30 mouse cellular contexts compared by ENCODE assay signal in genomic region chr3:122308981-122309380, GRCm38 (mm10). TPM values are rescaled to one million over a fixed set of nuclear protein-coding genes. Genes with fewer than 3 reads are reported as not detected.
DNase-seq lines count a peak whose midpoint lies in the region; ATAC-seq and TF ChIP-seq lines count a peak whose summit lies in the region.
"Had no signal": no experiment of that assay in that cellular context is flagged by ENCODE, and none has a peak within 500 bp of the region (broad histone marks: within the 10 kb centered on the region; RNA-seq: fewer than 3 reads in every experiment).

No protein-coding gene starts in this region.

- no peak for TF ChIP-seq POLR2A in CH12.LX (IDR thresholded peaks at IDR 0.05; ENCODE audit: low read depth, low read length)

- TF ChIP-seq CTCF in CH12.LX (conservative IDR thresholded peaks at IDR 0.05 in 1 of 2, IDR thresholded peaks at IDR 0.05 in 1 of 2; ENCODE audit: low read depth in 2 of 2, low read length in 2 of 2), result no peak
- no peak for TF ChIP-seq CTCF in midbrain, postnatal 0 days (IDR thresholded peaks at IDR 0.05)

- H3K4me3 ChIP-seq in CH12.LX (replicated peaks in 1 of 3; ENCODE audit: low read depth in 2 of 3, low read length in 2 of 3, poor library complexity in 1 of 3), result no peak overlapping the region
- no peak overlapping the region for H3K4me3 ChIP-seq in midbrain, postnatal 0 days (ENCODE audit: low read depth, low read length)
- H3K4me3 ChIP-seq: erythroblast, embryonic 14.5 days; gastrocnemius, adult 2 months; heart, adult 2 months; heart, embryonic 12.5 days; intestine, embryonic 15.5 days; layer of hippocampus, adult 2 months; left cerebral cortex, adult 2 months; limb, embryonic 12.5 days; liver, embryonic 15.5 days; midbrain, embryonic 15.5 days; myocyte; neural tube, embryonic 12.5 days had no signal

- no peaks in the 10 kb centered on the region for H3K79me2 ChIP-seq in CH12.LX (replicated peaks; ENCODE audit: control insufficient read depth, extremely low read depth, insufficient read depth, poor library complexity, severe bottlenecking)

- no peaks in the 10 kb centered on the region for H3K27me3 ChIP-seq in CH12.LX (replicated peaks)
- H3K27me3 ChIP-seq in midbrain, postnatal 0 days (ENCODE audit: insufficient read depth, low read length), result no peaks in the 10 kb centered on the region
- H3K27me3 ChIP-seq: intestine, embryonic 15.5 days; limb, embryonic 12.5 days; liver, embryonic 15.5 days; midbrain, embryonic 15.5 days; neural tube, embryonic 12.5 days had no signal

- peaks cover 12 to 49% of the 10 kb centered on the region in 2 experiments; a peak in 3 of 4 replicates for H3K4me1 ChIP-seq in CH12.LX (ENCODE audit: control insufficient read depth in 1 of 2, insufficient read depth in 2 of 2)
- H3K4me1 ChIP-seq in midbrain, postnatal 0 days (ENCODE audit: insufficient read depth, low read length), result no peaks in the 10 kb centered on the region
- H3K4me1 ChIP-seq: midbrain, embryonic 15.5 days; neural tube, embryonic 12.5 days had no signal

- TF ChIP-seq RAD21 in CH12.LX (IDR thresholded peaks at IDR 0.05; ENCODE audit: low read depth, low read length), result no peak

- TF ChIP-seq EP300 in CH12.LX (IDR thresholded peaks at IDR 0.05; ENCODE audit: low read length), result no peak

- H3K9me3 ChIP-seq in CH12.LX (replicated peaks; ENCODE audit: low read length), result no peaks in the 10 kb centered on the region
- H3K9me3 ChIP-seq in midbrain, postnatal 0 days (ENCODE audit: low read length), result no peaks in the 10 kb centered on the region
- H3K9me3 ChIP-seq: heart, embryonic 12.5 days; intestine, embryonic 15.5 days; limb, embryonic 12.5 days; liver, embryonic 15.5 days; midbrain, embryonic 15.5 days; neural tube, embryonic 12.5 days had no signal

- dilution Hi-C loops in CH12.LX (cut with MboI; ENCODE audit: extremely low pct_ligation_motif_present, extremely low pct_unique_long_range_greater_than_20kb, low sequenced_read_pairs), result no loop called here

- H3K4me2 ChIP-seq in CH12.LX (ENCODE audit: insufficient read depth, low read depth, poor library complexity, severe bottlenecking), result 0 out of 2 replicates have a peak overlapping the region, but pooled peaks have one; percentile 38
- H3K4me2 ChIP-seq in midbrain, postnatal 0 days (ENCODE audit: low read depth, low read length, poor library complexity, severe bottlenecking), result no peak overlapping the region
- H3K4me2 ChIP-seq: heart, embryonic 12.5 days; intestine, embryonic 15.5 days; limb, embryonic 12.5 days; liver, embryonic 15.5 days; lung, embryonic 14.5 days; midbrain, embryonic 15.5 days; neural tube, embryonic 12.5 days had no signal

- H3K27ac ChIP-seq in CH12.LX (ENCODE audit: insufficient read depth, low read depth), result no peak overlapping the region
- H3K27ac ChIP-seq in midbrain, postnatal 0 days (ENCODE audit: low read depth, low read length), result no peak overlapping the region
- H3K27ac ChIP-seq: gastrocnemius, adult 2 months; heart, adult 2 months; hindbrain, postnatal 0 days; intestine, embryonic 15.5 days; layer of hippocampus, adult 2 months; left cerebral cortex, adult 2 months; limb, embryonic 12.5 days; liver, embryonic 15.5 days; midbrain, embryonic 15.5 days; neural tube, embryonic 12.5 days had no signal

- 36% methylated on average over 6 of the region's 6 CpGs for WGBS in midbrain, postnatal 0 days

- DNase-seq in thymus, postnatal 25 days, result peak; percentile 14
- no peak for DNase-seq in thymus, adult 18-20 months
- DNase-seq in CH12.LX (ENCODE audit: extremely low read depth), result no peak
- no peak for DNase-seq in urinary bladder, adult 2 months (ENCODE audit: low spot score)
- DNase-seq in midbrain, postnatal 0 days (ENCODE audit: low spot score), result no peak
- DNase-seq: adrenal gland, postnatal 14 days; cerebellum, adult 11 months; cerebellum, adult 9-10 months; cerebellum, postnatal 36 days; gastrocnemius, adult 2 months; gastrocnemius, postnatal 36 days; heart, adult 2 months; kidney, adult 2 months; kidney, postnatal 36 days; lung, embryonic 14.5 days; lung, postnatal 14 days; right cerebral cortex, postnatal 4 days had no signal

- no peaks in the 10 kb centered on the region for H3K36me3 ChIP-seq in CH12.LX (replicated peaks in 1 of 2; ENCODE audit: control insufficient read depth in 1 of 2, insufficient read depth in 1 of 2, low read length in 1 of 2)
- no peaks in the 10 kb centered on the region for H3K36me3 ChIP-seq in midbrain, postnatal 0 days (ENCODE audit: insufficient read depth, low read length)
- H3K36me3 ChIP-seq: heart, embryonic 12.5 days; intestine, embryonic 15.5 days; limb, embryonic 12.5 days; liver, embryonic 15.5 days; midbrain, embryonic 15.5 days; neural tube, embryonic 12.5 days had no signal

- in situ Hi-C loops in CH12.LX (cut with MboI; ENCODE audit: low pct_ligation_motif_present, low pct_unique_long_range_greater_than_20kb, low sequenced_read_pairs), result no loop called here

- ATAC-seq in granulocyte monocyte progenitor cell, adult 5-6 weeks (replicated peaks; ENCODE audit: poor library complexity, severe bottlenecking), result 0 out of 2 replicates have a peak, but pooled peaks have one; percentile 8
- ATAC-seq in midbrain, postnatal 0 days (ENCODE audit: low FRiP score), result no peak
- no peak for ATAC-seq in frontal cortex, adult (ENCODE audit: low TSS enrichment)
- ATAC-seq: intestine, embryonic 15.5 days; midbrain, embryonic 15.5 days had no signal

- no peak overlapping the region for H3K9ac ChIP-seq in CH12.LX (ENCODE audit: insufficient read depth, low read depth)
- H3K9ac ChIP-seq in midbrain, postnatal 0 days (replicated peaks; ENCODE audit: low read length, poor library complexity, severe bottlenecking), result no peak overlapping the region
- H3K9ac ChIP-seq: heart, embryonic 12.5 days; intestine, embryonic 15.5 days; limb, embryonic 12.5 days; liver, embryonic 15.5 days; lung, embryonic 14.5 days; midbrain, embryonic 15.5 days; neural tube, embryonic 12.5 days had no signal

TF ChIP-seq in CH12.LX, 34 proteins besides CTCF, POLR2A, EP300 and RAD21:
- no peak for TF ChIP-seq CHD1 (IDR thresholded peaks at IDR 0.05; ENCODE audit: low read depth, low read length)
- no peak for TF ChIP-seq TCF12 (IDR thresholded peaks at IDR 0.05; ENCODE audit: low read depth, low read length)
- no peak for TF ChIP-seq ZMIZ1 (IDR thresholded peaks at IDR 0.05; ENCODE audit: low read depth, low read length)
- no peak for TF ChIP-seq SIN3A (IDR thresholded peaks at IDR 0.05; ENCODE audit: low read length)
- no peak for TF ChIP-seq PAX5 (IDR thresholded peaks at IDR 0.05; ENCODE audit: low read length)
- TF ChIP-seq E2F4 (IDR thresholded peaks at IDR 0.05; ENCODE audit: insufficient replicate concordance, low read depth, low read length), result no peak

RNA-seq across cellular contexts. Expression of gene Bcar3, which starts 15.0 kb away (rescaled TPM):
- total RNA-seq in CH12.LX (2012; rRNA removed) (47.4 and 56.9 TPM in 2 replicates), CH12.LX (2014; rRNA removed) (52.0 and 54.6 TPM in 2 replicates)
- 55.9 and 61.2 TPM in 2 replicates for polyA plus RNA-seq in CH12.LX (2012; ENCODE audit: insufficient read length, low read depth)
- not detected in 2 replicates for total RNA-seq in granulocyte monocyte progenitor cell, adult 5-6 weeks (2014; fragmentation: Nextera tagmentation)
- total RNA-seq in granulocyte monocyte progenitor cell, adult 5-6 weeks (2017), result 0.77 and 0.86 TPM in 2 replicates
- polyA plus RNA-seq in urinary bladder, adult 2 months (2012; rRNA removed), result 33.1 and 40.3 TPM in 2 replicates
- 11.4 and 27.2 TPM in 2 replicates for total RNA-seq in midbrain, postnatal 0 days (2014; rRNA removed)
- 5.5 and 6.0 TPM in 2 replicates for polyA plus RNA-seq in midbrain, postnatal 0 days (2015; fragmentation: Nextera tagmentation; extraction: Ambion mirVana)
- polyA plus RNA-seq: erythroblast, embryonic 14.5 days had no signal

RNA-seq across cellular contexts. Expression of gene Dnttip2, which starts 34.8 kb away (rescaled TPM):
- 41.9 and 62.3 TPM in 2 replicates for total RNA-seq in CH12.LX (2012; rRNA removed)
- 65.2 and 72.7 TPM in 2 replicates for total RNA-seq in CH12.LX (2014; rRNA removed)
- polyA plus RNA-seq in CH12.LX (2012; ENCODE audit: insufficient read length, low read depth), result 121 and 141 TPM in 2 replicates
- total RNA-seq in granulocyte monocyte progenitor cell, adult 5-6 weeks (2014; fragmentation: Nextera tagmentation), result 89.0 and 109 TPM in 2 replicates
- total RNA-seq in granulocyte monocyte progenitor cell, adult 5-6 weeks (2017), result 109 and 114 TPM in 2 replicates
- 32.1 and 33.5 TPM in 2 replicates for polyA plus RNA-seq in urinary bladder, adult 2 months (2012; rRNA removed)
- 10.8 and 22.8 TPM in 2 replicates for total RNA-seq in midbrain, postnatal 0 days (2014; rRNA removed)
- 43.9 and 50.1 TPM in 2 replicates for polyA plus RNA-seq in midbrain, postnatal 0 days (2015; fragmentation: Nextera tagmentation; extraction: Ambion mirVana)
